Mouse (Mus musculus) intestine, embryonic 16.5 days (tissue): ENCODE data around the gene Mau2. TPM values are rescaled to one million over a fixed set of nuclear protein-coding genes. Genes with fewer than 3 reads are reported as not detected.
A peak's percentile ranks its signal among the peaks of the same experiment; 100 is the strongest.
"Not testable (repeated sequence)": the region's sequence is repeated elsewhere in the genome, so short reads cannot be mapped to it uniquely, and the experiment has no call there.

Source experiments
- ATAC-seq: fragments of 200-750 bp; cut with Nextera tagmentation; 2 replicates; pipeline ENCODE4 v1.8.0; 2017; ENCODE audit warnings: moderate TSS enrichment, moderate library complexity
- H3K27ac ChIP-seq: fragments of 300-500 bp; sonication (generic); 2 replicates; pipeline ENCODE4 v1.5.1; 2014; ENCODE audit warnings: mild to moderate bottlenecking, low read length
- H3K27me3 ChIP-seq: fragments of 300-500 bp; sonication (generic); replicated peaks from 2 replicates; pipeline ENCODE4 v1.6.1; 2014; ENCODE audit warnings: low read length, control low read depth, mixed read lengths; ENCODE audit not compliant: control insufficient read depth, insufficient read depth
- H3K36me3 ChIP-seq: fragments of 300-500 bp; sonication (generic); 2 replicates; pipeline ENCODE4 v1.6.1; 2014; ENCODE audit warnings: low read length, control low read depth; ENCODE audit not compliant: control insufficient read depth, insufficient read depth
- H3K4me1 ChIP-seq: fragments of 300-500 bp; sonication (generic); 2 replicates; pipeline ENCODE4 v1.6.1; 2014; ENCODE audit warnings: low read length, control low read depth, mixed read lengths; ENCODE audit not compliant: control insufficient read depth, insufficient read depth
- H3K4me2 ChIP-seq: fragments of 300-500 bp; sonication (generic); 2 replicates; pipeline ENCODE4 v1.6.1; 2014; ENCODE audit warnings: low read depth, low read length, control low read depth
- H3K4me3 ChIP-seq: fragments of 300-500 bp; sonication (generic); 2 replicates; pipeline ENCODE4 v1.5.1; 2014; ENCODE audit warnings: mild to moderate bottlenecking, low read length
- H3K9ac ChIP-seq: fragments of 300-500 bp; sonication (generic); 2 replicates; pipeline ENCODE4 v1.6.1; 2014; ENCODE audit warnings: low read depth, low read length
- H3K9me3 ChIP-seq: fragments of 300-500 bp; sonication (generic); 2 replicates; pipeline ENCODE4 v1.6.1; 2016; ENCODE audit warnings: low read length, control low read depth; ENCODE audit not compliant: control insufficient read depth
- WGBS: fragments of 180-500 bp; shearing (Covaris S2); extraction: QIAGEN DNeasy Blood & Tissue Kit; methylation state at CpG from one replicate; pipeline ENCODE4 v1.1.7; 2014; 5-methylcytosine and 5-hydroxymethylcytosine counted together
- polyA plus RNA-seq: library from polyadenylated mRNA; unstranded; fragments of >200 nt; fragmentation: Nextera tagmentation; extraction: Ambion mirVana; gene quantifications from 2 replicates; pipeline ENCODE4 v1.2.1, GENCODE M21; 2015

Mau2 gene
- polyA plus RNA-seq, 1 experiment from 2014 or later: 44.4 TPM

DNA sequence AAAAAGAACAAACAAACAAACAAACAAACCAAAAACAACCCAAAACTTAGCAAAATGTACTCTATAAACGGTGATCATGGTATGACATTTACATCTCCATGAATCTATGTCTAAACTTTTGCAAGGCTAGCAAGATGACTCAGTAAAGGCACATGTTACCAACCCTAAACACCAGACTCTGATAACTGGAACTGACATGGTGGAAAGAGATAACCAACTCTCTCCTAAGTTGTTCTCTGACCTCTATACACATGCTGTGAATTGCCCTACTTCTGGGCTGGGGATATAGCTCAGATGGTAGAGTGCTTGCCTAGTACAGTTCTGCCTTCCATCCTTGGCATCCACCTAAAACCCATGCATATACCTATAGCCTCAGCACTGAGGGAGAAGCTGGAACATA is 4.5 kb downstream of the Mau2 start:
- Histone ChIP-seq H3K27ac (no peak overlapping the region), H3K4me2 (no peak overlapping the region), H3K27me3 (no peaks in the 10 kb centered on the region), H3K9ac (no peak overlapping the region), H3K4me3 (no peak overlapping the region), H3K36me3 (no peaks in the 10 kb centered on the region), H3K4me1 (peaks cover 9% of the 10 kb centered on the region; the same call in 1 of the 2 replicates), H3K9me3 (no peaks in the 10 kb centered on the region)
- no peak for ATAC-seq
- 92% methylated on average over 1 of the region's 1 CpGs for WGBS

DNA sequence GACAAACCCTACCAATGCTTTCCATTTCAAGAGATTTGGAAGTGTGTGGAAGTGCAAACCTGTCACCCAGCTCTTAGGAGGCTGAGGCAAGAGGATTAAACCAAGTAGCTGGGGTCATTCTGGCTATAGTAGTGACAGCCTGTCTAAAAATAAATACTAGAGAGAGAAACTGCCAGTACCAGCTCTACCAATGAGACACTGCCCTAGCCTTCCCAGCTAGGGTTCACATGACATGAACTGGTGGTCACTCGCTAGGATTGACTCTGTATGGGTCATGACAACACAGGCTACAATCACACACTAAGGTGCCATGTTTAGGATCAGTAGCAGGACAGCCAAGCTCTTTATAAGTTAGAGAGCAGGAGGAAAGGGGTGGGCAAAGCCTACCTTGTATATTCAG is 12.3 kb downstream of the Mau2 start:
- no peak for ATAC-seq
- H3K27ac ChIP-seq: no peak overlapping the region
- peaks cover 24% of the 10 kb centered on the region for H3K36me3 ChIP-seq
- WGBS: 92% methylated on average over 1 of the region's 1 CpGs
- H3K4me3 ChIP-seq: no peak overlapping the region
- no peaks in the 10 kb centered on the region for H3K27me3 ChIP-seq
- H3K4me1 ChIP-seq: no peaks in the 10 kb centered on the region
- no peak overlapping the region for H3K4me2 ChIP-seq
- H3K9me3 ChIP-seq: no peaks in the 10 kb centered on the region
- H3K9ac ChIP-seq: no peak overlapping the region

DNA sequence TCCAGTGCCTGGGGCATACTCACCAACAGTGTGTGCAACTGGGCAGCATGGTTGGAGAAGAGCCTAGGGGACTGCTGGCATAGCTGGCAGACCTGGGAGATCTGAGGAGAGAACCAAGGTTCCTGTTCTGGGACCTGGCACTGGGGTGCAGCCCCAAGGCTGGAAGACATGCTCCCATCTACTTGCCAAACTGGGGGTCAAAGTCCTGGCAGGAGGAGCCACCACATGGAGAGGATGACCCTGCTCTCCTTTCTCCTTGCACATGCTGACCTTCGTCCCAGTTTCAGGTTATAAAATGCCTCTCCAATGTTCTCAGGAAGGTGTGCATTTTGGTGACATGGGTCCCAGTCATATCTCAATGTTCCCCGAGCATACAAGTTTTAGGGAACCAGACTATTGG is 16.4 kb downstream of the Mau2 start:
- 88% methylated on average over 2 of the region's 2 CpGs for WGBS
- H3K4me1 ChIP-seq: no peaks in the 10 kb centered on the region
- no peak for ATAC-seq

DNA sequence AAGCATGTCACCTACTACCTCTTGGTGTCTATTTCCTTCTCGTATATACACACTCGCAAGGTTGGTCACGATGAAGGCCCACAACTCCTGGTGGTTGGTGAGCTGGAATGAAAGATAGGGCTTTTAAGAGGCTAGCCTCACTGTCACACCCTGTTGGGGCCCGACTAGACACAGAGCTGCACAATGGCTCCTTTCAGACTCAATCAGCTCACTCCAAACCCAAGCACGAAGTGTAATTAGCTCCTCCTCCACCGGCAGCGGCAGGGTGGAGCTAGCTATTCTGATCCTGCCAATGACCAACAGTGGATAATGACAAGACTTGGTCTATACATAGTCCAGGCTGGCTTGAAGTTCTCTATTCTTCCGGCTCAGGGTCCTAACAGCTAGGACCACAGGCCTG is 18.9 kb downstream of the Mau2 start:
- Histone ChIP-seq H3K27ac (no peak overlapping the region), H3K4me2 (no peak overlapping the region), H3K4me3 (no peak overlapping the region), H3K27me3 (no peaks in the 10 kb centered on the region), H3K36me3 (peaks cover 56% of the 10 kb centered on the region), H3K9ac (no peak overlapping the region), H3K4me1 (no peaks in the 10 kb centered on the region), H3K9me3 (no peaks in the 10 kb centered on the region)
- WGBS: 80% methylated on average over 8 of the region's 8 CpGs
- ATAC-seq: peak; percentile 31; the same call in 1 of the 2 replicates

More for the DNA sequence above, 16.4 kb downstream of the Mau2 start:
- H3K9me3 ChIP-seq: no peaks in the 10 kb centered on the region
- no peak overlapping the region for H3K9ac ChIP-seq
- H3K27ac ChIP-seq: no peak overlapping the region
- H3K27me3 ChIP-seq: no peaks in the 10 kb centered on the region
- no peak overlapping the region for H3K4me3 ChIP-seq
- H3K4me2 ChIP-seq: no peak overlapping the region
- peaks cover 46% of the 10 kb centered on the region for H3K36me3 ChIP-seq

DNA sequence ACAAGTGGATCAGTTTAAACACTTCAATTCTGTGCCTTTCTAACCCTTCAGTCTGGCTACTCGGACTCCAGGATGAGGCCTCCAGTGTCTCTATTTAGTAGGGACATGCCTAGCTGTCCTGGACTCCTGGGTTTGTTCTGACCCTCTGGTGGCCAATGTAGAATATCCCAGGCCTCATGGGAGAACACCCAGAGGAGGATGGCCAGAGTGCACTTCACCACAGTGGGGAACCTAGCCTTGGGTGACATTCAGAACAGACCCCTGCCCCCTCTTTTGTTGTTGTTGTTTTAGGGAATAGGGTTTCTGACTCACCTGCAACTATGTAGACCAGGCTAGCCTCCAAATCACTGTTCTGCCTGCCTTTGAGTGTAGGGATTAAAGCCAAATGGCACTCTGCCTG is 27.5 kb downstream of the Mau2 start:
- no peaks in the 10 kb centered on the region for H3K4me1 ChIP-seq
- ATAC-seq: peak; percentile 45; the same call in 1 of the 2 replicates
- H3K9me3 ChIP-seq: no peaks in the 10 kb centered on the region
- no peak overlapping the region for H3K9ac ChIP-seq
- no peaks in the 10 kb centered on the region for H3K27me3 ChIP-seq
- H3K4me3 ChIP-seq: no peak overlapping the region
- H3K4me2 ChIP-seq: no peak overlapping the region
- 74% methylated on average over 1 of the region's 1 CpGs for WGBS
- H3K36me3 ChIP-seq: peaks cover 17% of the 10 kb centered on the region
- no peak overlapping the region for H3K27ac ChIP-seq

DNA sequence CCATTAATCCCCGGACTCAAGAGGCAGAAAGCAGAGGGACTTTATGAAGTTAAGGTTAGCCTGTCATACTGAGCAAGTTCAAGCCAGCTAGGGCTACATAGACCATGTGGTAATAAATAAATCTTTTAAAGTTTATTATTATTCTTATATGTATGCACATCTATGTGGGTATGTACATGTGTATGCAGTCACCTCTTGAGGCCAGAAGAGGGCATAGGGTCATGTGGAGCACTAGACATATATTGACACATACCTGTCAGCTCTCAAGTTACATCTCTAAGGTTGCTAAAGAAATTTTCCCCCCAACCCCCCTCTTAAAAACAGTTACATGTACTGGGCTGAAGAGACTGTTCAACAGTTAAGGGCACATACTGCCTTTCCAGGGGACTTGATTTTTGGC is 29.8 kb downstream of the Mau2 start:
- ATAC-seq: peak; percentile 45; the same call in 1 of the 2 replicates
- H3K4me3 ChIP-seq: no peak overlapping the region
- 90% methylated on average over 1 of the region's 1 CpGs for WGBS
- no peaks in the 10 kb centered on the region for H3K27me3 ChIP-seq
- no peak overlapping the region for H3K9ac ChIP-seq
- H3K4me1 ChIP-seq: no peaks in the 10 kb centered on the region
- H3K9me3 ChIP-seq: no peaks in the 10 kb centered on the region
- H3K27ac ChIP-seq: no peak overlapping the region
- no peaks in the 10 kb centered on the region for H3K36me3 ChIP-seq
- no peak overlapping the region for H3K4me2 ChIP-seq

DNA sequence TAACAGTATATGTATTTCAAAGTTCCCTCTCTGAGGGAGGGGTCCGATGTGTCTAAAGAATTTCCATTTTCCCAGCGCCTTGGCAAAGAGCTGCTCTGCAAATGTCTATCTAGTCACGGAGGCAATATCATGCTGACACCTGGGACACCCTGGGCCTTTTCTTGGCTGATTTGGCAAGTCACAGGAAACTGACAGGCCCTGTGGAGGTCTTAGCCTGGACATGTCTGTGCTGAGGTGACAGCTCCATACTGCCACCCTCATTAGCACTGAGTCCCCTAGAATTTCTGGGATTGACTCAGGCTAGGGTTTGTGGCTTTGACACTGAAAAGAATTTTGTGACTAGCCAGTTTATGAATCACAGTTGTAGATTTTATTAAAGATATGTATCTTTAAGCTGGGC is 30.2 kb downstream of the Mau2 start:
- WGBS: 79% methylated on average over 3 of the region's 3 CpGs
- ATAC-seq: no peak
- H3K4me2 ChIP-seq: no peak overlapping the region

DNA sequence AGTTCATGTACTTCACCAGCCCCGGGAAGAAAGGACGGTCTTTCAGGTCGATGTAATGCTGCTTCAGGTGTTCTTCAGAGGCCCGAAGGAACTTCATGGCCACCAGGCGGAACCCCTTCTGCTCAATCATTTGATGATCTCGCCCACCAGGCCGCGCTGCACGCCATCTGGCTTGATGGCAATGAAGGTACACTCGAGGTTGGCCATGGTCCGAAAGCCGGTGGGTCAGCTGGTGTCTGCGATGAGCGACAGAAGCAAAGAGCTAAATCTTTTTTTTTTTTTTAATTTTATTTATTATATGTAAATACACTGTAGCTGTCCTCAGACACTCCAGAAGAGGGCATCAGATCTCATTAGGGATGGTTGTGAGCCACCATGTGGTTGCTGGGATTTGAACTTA is 31.7 kb downstream of the Mau2 start:
- not testable (repeated sequence) for H3K27ac ChIP-seq, H3K27me3 ChIP-seq, H3K4me1 ChIP-seq, ATAC-seq, H3K9me3 ChIP-seq, H3K9ac ChIP-seq, H3K36me3 ChIP-seq, H3K4me2 ChIP-seq, H3K4me3 ChIP-seq
- whole genome bisulfite sequencing: 89% methylated on average over 14 of the region's 14 CpGs

More for the DNA sequence above, 30.2 kb downstream of the Mau2 start:
- Histone ChIP-seq H3K27me3 (no peaks in the 10 kb centered on the region), H3K4me1 (no peaks in the 10 kb centered on the region), H3K36me3 (no peaks in the 10 kb centered on the region), H3K9ac (no peak overlapping the region), H3K4me3 (no peak overlapping the region), H3K27ac (no peak overlapping the region), H3K9me3 (no peaks in the 10 kb centered on the region)

DNA sequence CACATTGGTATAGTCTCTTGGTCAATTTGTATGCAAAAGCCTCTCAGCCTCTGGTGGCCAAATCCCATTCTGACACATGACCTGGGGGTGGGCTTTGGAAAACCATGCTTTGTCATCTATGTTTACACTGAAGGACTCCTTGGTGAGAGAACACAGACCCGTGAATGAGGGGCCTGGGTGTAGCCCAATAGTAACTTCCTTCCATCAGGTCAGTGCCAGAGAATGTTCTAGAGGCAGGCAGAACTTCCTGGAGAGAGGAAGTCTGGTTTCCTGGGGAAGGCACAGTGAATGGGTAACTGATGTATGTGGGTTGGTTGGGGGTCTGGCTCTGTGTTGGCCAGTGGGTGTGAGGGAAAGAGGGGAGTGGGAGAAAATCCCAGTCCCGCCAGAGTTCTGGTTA is 37.4 kb downstream of the Mau2 start:
- Histone ChIP-seq H3K27ac (no peak overlapping the region), H3K9me3 (no peaks in the 10 kb centered on the region), H3K4me1 (peaks cover 4% of the 10 kb centered on the region; the same call in 1 of the 2 replicates), H3K36me3 (no peaks in the 10 kb centered on the region), H3K4me2 (no peak overlapping the region), H3K4me3 (no peak overlapping the region), H3K9ac (no peak overlapping the region), H3K27me3 (no peaks in the 10 kb centered on the region)
- no peak for ATAC-seq
- WGBS: 50% methylated on average over 2 of the region's 2 CpGs

DNA sequence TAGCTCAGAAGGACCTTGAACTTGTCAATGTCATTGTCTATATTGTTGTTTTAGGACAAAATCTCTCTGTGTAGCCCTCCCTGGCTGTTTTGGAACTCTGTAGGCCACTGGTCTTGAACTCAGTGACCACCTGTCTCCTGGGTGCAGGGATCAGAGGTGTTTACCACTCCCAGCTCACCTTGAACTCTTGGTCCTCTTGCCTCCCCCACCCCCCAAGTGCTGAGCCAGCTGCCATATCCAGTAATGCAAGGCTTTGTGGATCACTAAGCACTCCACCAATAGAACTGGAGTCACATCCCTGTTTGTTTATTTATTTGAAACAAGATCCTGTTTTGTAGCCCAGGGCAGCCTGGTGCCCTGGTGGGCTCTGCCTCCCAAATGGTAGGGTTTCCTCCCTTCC is 38.2 kb downstream of the Mau2 start:
- Histone ChIP-seq H3K27me3 (no peaks in the 10 kb centered on the region), H3K9ac (no peak overlapping the region), H3K36me3 (no peaks in the 10 kb centered on the region), H3K9me3 (no peaks in the 10 kb centered on the region), H3K4me2 (no peak overlapping the region), H3K4me3 (no peak overlapping the region), H3K27ac (no peak overlapping the region), H3K4me1 (peaks cover 4% of the 10 kb centered on the region; the same call in 1 of the 2 replicates)
- no peak for ATAC-seq
